13 mouse cellular contexts compared by ENCODE assay signal in the genomic region with DNA sequence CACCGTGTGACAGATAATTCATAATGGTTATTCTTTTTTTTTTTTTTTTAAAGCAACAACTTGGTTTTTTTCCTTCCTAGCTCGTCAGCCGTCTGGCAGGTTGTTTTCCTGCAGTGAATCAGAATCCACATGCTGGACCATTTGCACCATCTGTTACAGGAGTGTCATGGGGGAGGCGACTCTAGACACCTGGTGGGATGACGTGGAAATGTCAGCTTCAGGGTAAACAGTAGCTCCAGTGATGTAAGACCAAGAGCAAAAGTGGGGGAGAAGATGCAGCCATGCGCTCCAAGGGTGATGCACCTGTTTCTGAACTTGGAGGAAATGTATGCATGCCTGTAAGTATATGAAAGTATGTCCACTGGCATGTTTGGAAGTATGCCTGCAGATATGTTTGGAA.
DNase-seq lines count a peak whose midpoint lies in the region; ATAC-seq lines count a peak whose summit lies in the region.
"Had no signal": no experiment of that assay in that cellular context is flagged by ENCODE, and none has a peak within 500 bp of the region (broad histone marks: within the 10 kb centered on the region; RNA-seq: fewer than 3 reads in every experiment).

No protein-coding gene starts in this region.

- no peak overlapping the region for H3K9ac ChIP-seq in forebrain, embryonic 13.5 days
- H3K9ac ChIP-seq in forebrain, embryonic 11.5 days (ENCODE audit: low read length) = no peak overlapping the region
- H3K9ac ChIP-seq: hindbrain, embryonic 15.5 days; liver, embryonic 15.5 days; midbrain, embryonic 13.5 days had no signal

- no peaks in the 10 kb centered on the region for H3K27me3 ChIP-seq in forebrain, embryonic 13.5 days
- no peaks in the 10 kb centered on the region for H3K27me3 ChIP-seq in forebrain, embryonic 11.5 days (ENCODE audit: control insufficient read depth, insufficient read depth, low read length)
- H3K27me3 ChIP-seq: hindbrain, embryonic 15.5 days; liver, embryonic 15.5 days; midbrain, embryonic 13.5 days had no signal

- no peak overlapping the region for H3K4me3 ChIP-seq in forebrain, embryonic 13.5 days
- no peak overlapping the region for H3K4me3 ChIP-seq in forebrain, embryonic 11.5 days (ENCODE audit: low read depth, low read length)
- H3K4me3 ChIP-seq: hindbrain, embryonic 15.5 days; limb, embryonic 10.5 days; liver, embryonic 15.5 days; midbrain, embryonic 13.5 days had no signal

- H3K4me1 ChIP-seq in forebrain, embryonic 13.5 days = no peaks in the 10 kb centered on the region
- H3K4me1 ChIP-seq in forebrain, embryonic 11.5 days (replicated peaks; ENCODE audit: control insufficient read depth, insufficient read depth, low read length) = no peaks in the 10 kb centered on the region
- H3K4me1 ChIP-seq: hindbrain, embryonic 15.5 days; liver, embryonic 15.5 days; midbrain, embryonic 13.5 days had no signal

- no peaks in the 10 kb centered on the region for H3K36me3 ChIP-seq in forebrain, embryonic 13.5 days (ENCODE audit: poor library complexity, severe bottlenecking)
- no peaks in the 10 kb centered on the region for H3K36me3 ChIP-seq in forebrain, embryonic 11.5 days (ENCODE audit: control insufficient read depth, insufficient read depth, low read length)
- H3K36me3 ChIP-seq: hindbrain, embryonic 15.5 days; limb, embryonic 10.5 days; liver, embryonic 15.5 days; midbrain, embryonic 13.5 days had no signal

- WGBS in forebrain, embryonic 13.5 days = 79% methylated on average over 6 of the region's 6 CpGs
- 88% methylated on average over 6 of the region's 6 CpGs for WGBS in forebrain, embryonic 11.5 days

- H3K27ac ChIP-seq in forebrain, embryonic 13.5 days = no peak overlapping the region
- H3K27ac ChIP-seq in forebrain, embryonic 11.5 days (ENCODE audit: low read depth, low read length) = no peak overlapping the region
- H3K27ac ChIP-seq: hindbrain, embryonic 15.5 days; limb, embryonic 10.5 days; liver, embryonic 15.5 days; midbrain, embryonic 13.5 days had no signal

- intact Hi-C loops in heart, postnatal 14 days (cut with DNase I) = no loop called here

- ATAC-seq in forebrain, embryonic 13.5 days = peak; percentile 43; the same call in 1 of the 2 replicates
- no peak for ATAC-seq in forebrain, embryonic 11.5 days (replicated peaks; ENCODE audit: low FRiP score)
- ATAC-seq: midbrain, embryonic 13.5 days had no signal

- no peak overlapping the region for H3K4me2 ChIP-seq in forebrain, embryonic 13.5 days
- H3K4me2 ChIP-seq in forebrain, embryonic 11.5 days (ENCODE audit: low read depth, low read length, severe bottlenecking) = no peak overlapping the region
- H3K4me2 ChIP-seq: hindbrain, embryonic 15.5 days; liver, embryonic 15.5 days; midbrain, embryonic 13.5 days had no signal

- no peak for DNase-seq in forebrain, embryonic 11.5 days (ENCODE audit: low spot score)
- peak; percentile 73 to 80 for DNase-seq in right cerebral cortex, adult 2 months (ENCODE audit: low spot score in 2 of 2)
- DNase-seq in right cerebral cortex, postnatal 14 days = no peak
- peak; percentile 65 for DNase-seq in layer of hippocampus, adult 9-10 months (ENCODE audit: low spot score)
- peak; percentile 55 to 58 for DNase-seq in right cerebral cortex, postnatal 36 days (ENCODE audit: low spot score in 2 of 2)
- DNase-seq in heart, postnatal 14 days = no peak
- no peak for DNase-seq in gastrocnemius, postnatal 10 days
- DNase-seq: thymus, postnatal 25 days had no signal

- no peaks in the 10 kb centered on the region for H3K9me3 ChIP-seq in forebrain, embryonic 13.5 days (replicated peaks)
- no peaks in the 10 kb centered on the region for H3K9me3 ChIP-seq in forebrain, embryonic 11.5 days (ENCODE audit: control insufficient read depth, low read length)
- H3K9me3 ChIP-seq: hindbrain, embryonic 15.5 days; limb, embryonic 10.5 days; liver, embryonic 15.5 days; midbrain, embryonic 13.5 days had no signal

Comparison
In these comparisons a context has a peak if more than half of its experiments do, and no peak if none do; other contexts are left out.
1. DNase-seq: peak in right cerebral cortex, adult 2 months (2 of 2), layer of hippocampus, adult 9-10 months (single experiment) and right cerebral cortex, postnatal 36 days (2 of 2); none in forebrain, embryonic 11.5 days (single experiment), right cerebral cortex, postnatal 14 days (single experiment), heart, postnatal 14 days (0 of 2) and gastrocnemius, postnatal 10 days (single experiment).